Mouse (Mus musculus) liver, embryonic 16.5 days (tissue): ENCODE measurements around the gene Suco. TPM values are rescaled to one million over a fixed set of nuclear protein-coding genes. Genes with fewer than 3 reads are reported as not detected.

Experiments used
- ATAC-seq: fragments of 200-750 bp; cut with Nextera tagmentation; 2 replicates; pipeline ENCODE4 v1.8.0; 2017; ENCODE audit warnings: low read depth, mild to moderate bottlenecking, moderate number of reproducible peaks, moderate library complexity
- H3K27ac ChIP-seq: fragments of 300-500 bp; sonication (generic); 2 replicates; pipeline ENCODE4 v1.5.1; 2014; ENCODE audit warnings: mild to moderate bottlenecking, low read length
- H3K27me3 ChIP-seq: fragments of 300-500 bp; sonication (generic); 2 replicates; pipeline ENCODE4 v1.6.1; 2014; ENCODE audit warnings: low read depth, low read length, mixed read lengths; ENCODE audit not compliant: control insufficient read depth, insufficient read depth
- H3K36me3 ChIP-seq: fragments of 300-500 bp; sonication (generic); 2 replicates; pipeline ENCODE4 v1.6.1; 2014; ENCODE audit warnings: mild to moderate bottlenecking; ENCODE audit not compliant: control insufficient read depth, insufficient read depth
- H3K4me1 ChIP-seq: fragments of 300-500 bp; sonication (generic); 2 replicates; pipeline ENCODE4 v1.6.1; 2014; ENCODE audit warnings: low read depth, low read length, mixed read lengths; ENCODE audit not compliant: control insufficient read depth
- H3K4me2 ChIP-seq: fragments of 300-500 bp; sonication (generic); 2 replicates; pipeline ENCODE4 v1.6.1; 2014; ENCODE audit warnings: low read depth, low read length, mixed read lengths
- H3K4me3 ChIP-seq: fragments of 300-500 bp; sonication (generic); 2 replicates; pipeline ENCODE4 v1.5.1; 2014; ENCODE audit warnings: low read depth, mild to moderate bottlenecking, low read length
- H3K9ac ChIP-seq: fragments of 300-500 bp; sonication (generic); 2 replicates; pipeline ENCODE4 v1.6.1; 2014; ENCODE audit warnings: low read depth, low read length
- H3K9me3 ChIP-seq: fragments of 300-500 bp; sonication (generic); replicated peaks from 2 replicates; pipeline ENCODE4 v1.6.1; 2016; ENCODE audit warnings: low read length; ENCODE audit not compliant: control insufficient read depth
- WGBS: fragments of 180-500 bp; shearing (Covaris S2); extraction: QIAGEN DNeasy Blood & Tissue Kit; methylation state at CpG from one replicate; pipeline ENCODE4 v1.1.7; 2014; ENCODE audit not compliant: insufficient replicate concordance; 5-methylcytosine and 5-hydroxymethylcytosine counted together
- polyA plus RNA-seq: library from polyadenylated mRNA; unstranded; fragments of >200 nt; fragmentation: Nextera tagmentation; extraction: Ambion mirVana; gene quantifications from 2 replicates; pipeline ENCODE4 v1.2.1, GENCODE M21; 2015

Gene Suco
- polyA plus RNA-seq, 1 experiment from 2014 or later, result 15.2 TPM

DNA sequence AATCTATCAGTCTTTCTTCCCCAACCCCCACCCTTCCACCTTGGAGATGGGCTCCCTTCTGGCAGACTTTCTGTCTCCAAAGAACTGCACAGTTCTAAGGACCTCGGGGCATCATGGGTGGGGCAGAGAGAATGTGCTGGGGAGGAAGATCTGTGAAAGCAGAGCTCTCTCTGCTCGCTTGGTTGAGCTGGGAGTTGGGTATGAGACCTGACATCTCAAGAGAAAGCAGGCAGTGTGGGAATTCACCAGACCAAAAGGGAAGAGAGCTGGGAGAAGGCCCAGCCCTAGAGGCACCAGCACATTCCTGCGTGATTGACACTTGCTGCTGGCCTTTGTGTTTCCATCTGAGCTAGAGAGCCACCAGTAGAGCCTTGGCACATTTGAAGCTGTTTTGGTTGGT, 39.6 kb upstream of the Suco start:
- no peak overlapping the region for H3K9ac ChIP-seq
- no peak overlapping the region for H3K27ac ChIP-seq
- H3K9me3 ChIP-seq, result no peaks in the 10 kb centered on the region
- H3K27me3 ChIP-seq, result no peaks in the 10 kb centered on the region
- 59% methylated on average over 3 of the region's 3 CpGs for WGBS
- no peaks in the 10 kb centered on the region for H3K36me3 ChIP-seq
- H3K4me2 ChIP-seq, result no peak overlapping the region
- H3K4me1 ChIP-seq, result no peaks in the 10 kb centered on the region
- H3K4me3 ChIP-seq, result no peak overlapping the region
- ATAC-seq, result no peak; the same call in 1 of the 2 replicates

DNA sequence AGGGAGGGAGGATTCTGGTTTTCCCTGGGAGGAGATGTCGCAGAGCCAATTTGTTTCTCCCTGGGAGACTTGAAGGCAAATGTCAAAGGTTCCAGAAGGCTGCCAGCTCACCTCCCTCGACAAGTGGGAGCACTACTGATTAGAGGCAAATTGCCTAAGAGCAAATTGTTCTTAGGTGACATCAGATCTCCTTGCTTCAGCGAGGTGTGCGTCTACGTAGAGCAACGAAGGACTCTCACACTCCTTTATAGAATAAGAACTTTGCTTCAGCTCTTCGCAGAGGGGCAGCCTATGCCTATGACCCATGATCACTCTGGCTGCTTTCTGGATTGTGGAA, 37.1 kb upstream of the Suco start:
- WGBS, result 65% methylated on average over 7 of the region's 7 CpGs
- H3K4me1 ChIP-seq, result no peaks in the 10 kb centered on the region
- ATAC-seq, result no peak

DNA sequence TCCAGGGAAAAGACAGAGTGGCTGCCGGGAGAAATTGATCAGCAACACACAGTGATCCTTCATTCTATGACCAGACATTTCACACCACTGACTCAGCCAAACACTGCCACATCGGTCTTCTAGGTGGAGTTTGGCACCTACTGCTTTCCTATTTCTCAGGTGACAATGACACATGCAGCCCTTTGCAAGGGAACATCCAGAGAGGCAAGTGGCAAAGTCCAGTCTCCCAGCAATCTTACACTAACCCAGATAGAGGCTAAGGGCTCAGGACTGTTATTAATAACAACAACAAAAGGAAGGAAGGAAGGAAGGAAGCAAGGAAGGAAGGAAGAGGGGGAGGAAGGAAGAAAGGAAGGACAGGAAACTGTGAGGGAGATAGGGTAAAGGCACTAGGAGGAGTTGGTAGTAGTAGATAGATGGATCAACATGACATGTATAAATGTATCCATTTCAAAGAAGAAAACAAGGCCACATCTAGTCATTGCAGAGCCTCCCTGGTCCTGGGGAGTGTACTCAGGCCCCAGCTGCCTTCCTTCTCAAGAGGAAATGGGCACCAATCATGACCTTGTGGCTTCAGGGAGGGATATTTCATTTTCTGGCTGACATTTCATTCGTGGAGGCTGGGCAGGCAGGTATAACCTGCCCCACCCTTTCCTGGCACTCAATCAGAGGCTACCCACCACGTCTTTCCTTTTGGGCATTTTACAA, 36.6 kb upstream of the Suco start:
- no peak for ATAC-seq
- H3K9me3 ChIP-seq, result no peaks in the 10 kb centered on the region
- no peaks in the 10 kb centered on the region for H3K27me3 ChIP-seq
- H3K36me3 ChIP-seq, result no peaks in the 10 kb centered on the region
- H3K4me3 ChIP-seq, result no peak overlapping the region
- no peak overlapping the region for H3K4me2 ChIP-seq
- H3K27ac ChIP-seq, result no peak overlapping the region
- H3K4me1 ChIP-seq, result no peaks in the 10 kb centered on the region
- WGBS, result 37% methylated on average over 4 of the region's 4 CpGs
- H3K9ac ChIP-seq, result no peak overlapping the region

More for the DNA sequence above, 37.1 kb upstream of the Suco start:
- Histone ChIP-seq H3K4me2 (no peak overlapping the region), H3K4me3 (no peak overlapping the region), H3K9me3 (no peaks in the 10 kb centered on the region), H3K27ac (no peak overlapping the region), H3K27me3 (no peaks in the 10 kb centered on the region), H3K36me3 (no peaks in the 10 kb centered on the region), H3K9ac (no peak overlapping the region)

DNA sequence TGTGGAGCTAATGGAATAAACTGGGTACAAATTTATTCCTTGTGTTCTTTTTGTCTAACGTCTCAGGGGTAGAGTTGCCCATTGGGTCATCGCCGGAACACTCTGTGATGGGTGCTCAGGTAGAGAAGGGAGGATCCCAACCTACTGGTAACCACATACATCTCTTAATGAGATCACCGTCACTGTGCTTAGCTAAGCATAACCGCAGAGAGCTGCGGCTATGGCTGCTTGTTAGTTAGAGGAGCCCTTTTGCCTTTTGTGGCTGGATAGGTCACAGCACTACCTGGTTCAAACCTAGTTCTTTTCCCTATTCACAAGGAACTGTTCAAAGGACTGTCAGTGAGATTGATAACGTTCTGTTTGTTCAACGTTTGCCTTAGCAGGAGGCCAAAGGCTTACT, 32.6 kb upstream of the Suco start:
- no peaks in the 10 kb centered on the region for H3K4me1 ChIP-seq
- no peak overlapping the region for H3K4me2 ChIP-seq
- no peak overlapping the region for H3K27ac ChIP-seq
- H3K9ac ChIP-seq, result no peak overlapping the region
- no peaks in the 10 kb centered on the region for H3K9me3 ChIP-seq
- H3K36me3 ChIP-seq, result no peaks in the 10 kb centered on the region
- no peak for ATAC-seq
- no peak overlapping the region for H3K4me3 ChIP-seq
- no peaks in the 10 kb centered on the region for H3K27me3 ChIP-seq
- WGBS, result 80% methylated on average over 8 of the region's 8 CpGs

DNA sequence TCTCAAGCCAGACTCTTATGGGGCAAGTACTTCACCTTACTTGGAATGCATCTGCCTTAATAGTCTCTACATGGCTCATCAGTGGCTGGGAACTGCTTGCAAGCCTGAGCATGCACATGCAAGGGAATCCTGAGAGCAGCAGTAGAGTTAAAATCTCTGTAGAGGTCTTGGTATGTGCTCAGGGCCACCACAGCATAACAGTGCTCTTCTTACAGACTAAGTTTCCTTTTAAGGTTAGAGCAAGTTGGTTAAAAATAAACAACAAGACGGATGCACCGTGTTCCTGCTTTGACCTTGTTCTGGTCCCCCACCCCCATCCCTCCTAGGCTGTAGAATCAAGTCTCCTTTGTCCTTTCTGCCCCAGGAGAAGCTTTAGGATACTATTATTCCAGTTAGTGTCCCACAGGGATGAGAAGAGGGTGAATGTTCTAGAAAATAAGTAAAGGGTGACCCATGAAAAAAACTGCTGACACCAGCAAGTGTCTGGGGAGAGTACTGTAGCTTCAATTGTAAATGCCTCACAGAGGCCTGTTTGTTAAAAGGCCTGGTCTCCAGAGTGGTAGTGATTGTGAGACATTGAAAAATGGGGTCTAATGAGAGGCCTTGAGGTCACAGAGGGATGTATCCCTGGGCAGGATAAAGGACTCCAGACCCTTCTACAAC, 31.4 kb upstream of the Suco start:
- ATAC-seq, result no peak
- H3K9ac ChIP-seq, result no peak overlapping the region
- H3K27ac ChIP-seq, result no peak overlapping the region
- no peak overlapping the region for H3K4me2 ChIP-seq
- H3K9me3 ChIP-seq, result no peaks in the 10 kb centered on the region
- no peaks in the 10 kb centered on the region for H3K4me1 ChIP-seq
- WGBS, result 22% methylated on average over 2 of the region's 2 CpGs
- no peak overlapping the region for H3K4me3 ChIP-seq
- H3K36me3 ChIP-seq, result no peaks in the 10 kb centered on the region
- H3K27me3 ChIP-seq, result no peaks in the 10 kb centered on the region

DNA sequence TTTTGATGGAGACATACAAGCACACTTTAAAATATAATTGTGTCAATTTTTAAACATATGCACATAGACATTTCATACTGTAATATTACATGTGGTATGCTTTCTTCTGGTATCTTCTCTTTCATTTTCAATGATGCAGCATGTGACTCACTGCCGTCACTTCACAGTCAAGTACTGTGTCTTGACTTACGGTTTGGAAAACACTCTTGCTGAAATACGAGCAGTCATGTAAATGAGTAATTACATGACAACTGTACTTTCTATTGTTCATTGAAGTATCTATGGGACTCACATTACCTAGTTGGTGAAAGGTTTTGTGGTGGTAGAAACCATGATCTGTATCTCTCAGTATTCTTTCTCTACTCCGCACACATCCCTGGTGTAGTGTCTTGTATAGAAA, 30.6 kb upstream of the Suco start:
- no peak for ATAC-seq
- H3K27ac ChIP-seq, result no peak overlapping the region
- H3K36me3 ChIP-seq, result no peaks in the 10 kb centered on the region
- no peaks in the 10 kb centered on the region for H3K9me3 ChIP-seq
- no peak overlapping the region for H3K9ac ChIP-seq
- H3K27me3 ChIP-seq, result no peaks in the 10 kb centered on the region
- no peak overlapping the region for H3K4me2 ChIP-seq
- H3K4me1 ChIP-seq, result no peaks in the 10 kb centered on the region
- H3K4me3 ChIP-seq, result no peak overlapping the region
- WGBS, result 82% methylated on average over 4 of the region's 4 CpGs

DNA sequence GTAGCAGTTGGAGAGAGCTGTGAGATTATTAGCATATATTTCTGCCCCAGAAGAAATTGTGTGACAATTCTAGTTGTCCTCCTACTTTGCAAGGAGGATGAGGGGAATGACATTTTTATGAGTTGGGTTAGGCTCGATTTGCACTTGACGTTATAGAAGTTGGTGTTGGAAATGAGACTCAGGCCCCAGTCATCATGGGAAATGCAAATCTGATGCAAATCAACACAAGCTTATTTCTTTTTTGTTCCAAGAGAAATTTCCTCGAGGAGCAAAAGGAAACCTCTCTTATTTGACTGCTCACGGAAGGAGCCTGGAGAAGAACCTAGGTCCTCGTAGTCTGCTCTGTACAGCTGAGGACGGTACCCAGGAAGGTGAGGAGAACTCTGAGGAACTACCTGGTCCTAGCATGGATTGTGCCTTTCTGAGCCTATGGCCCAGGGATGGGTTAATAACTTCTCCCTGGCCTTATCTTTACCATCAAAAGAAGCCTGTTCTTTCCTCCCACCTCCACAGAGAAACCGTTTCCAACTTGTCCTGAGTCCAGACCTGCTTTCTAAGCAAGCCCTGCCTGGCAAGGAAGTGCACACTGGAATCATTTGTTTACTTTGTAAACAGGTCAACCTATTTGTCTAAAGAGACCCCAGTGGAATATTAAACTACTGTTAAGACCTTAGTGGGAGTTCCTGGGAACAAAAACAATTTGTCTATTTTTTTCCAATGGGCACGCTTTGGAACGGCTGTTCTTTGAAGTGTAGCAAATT, 26.4 kb upstream of the Suco start:
- Histone ChIP-seq H3K9ac (no peak overlapping the region), H3K27ac (no peak overlapping the region), H3K27me3 (no peaks in the 10 kb centered on the region), H3K4me2 (no peak overlapping the region), H3K4me1 (no peaks in the 10 kb centered on the region), H3K36me3 (no peaks in the 10 kb centered on the region), H3K9me3 (no peaks in the 10 kb centered on the region), H3K4me3 (no peak overlapping the region)
- WGBS, result 67% methylated on average over 9 of the region's 9 CpGs
- no peak for ATAC-seq

DNA sequence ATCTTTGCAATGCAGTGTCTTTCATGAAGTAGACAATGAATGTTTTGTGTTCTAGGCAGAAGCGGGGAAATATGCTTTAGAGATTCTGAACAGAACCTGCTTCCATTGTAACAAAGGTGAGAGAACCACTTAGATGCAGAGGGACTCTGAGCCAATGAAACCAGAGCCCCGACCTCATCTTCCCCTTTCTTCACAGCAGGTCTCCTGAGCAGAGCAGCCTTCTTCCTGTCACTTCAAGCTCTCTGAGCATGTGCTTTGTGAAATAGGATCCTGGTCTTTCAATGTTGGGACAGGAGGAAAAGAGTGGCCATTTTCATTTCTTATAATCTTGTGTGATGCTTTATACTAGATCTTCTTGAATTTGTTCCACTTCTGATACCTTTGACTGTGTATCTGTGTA, 23.6 kb upstream of the Suco start:
- Histone ChIP-seq H3K27me3 (no peaks in the 10 kb centered on the region), H3K36me3 (no peaks in the 10 kb centered on the region), H3K4me2 (no peak overlapping the region), H3K9me3 (no peaks in the 10 kb centered on the region), H3K9ac (no peak overlapping the region), H3K4me3 (no peak overlapping the region), H3K27ac (no peak overlapping the region), H3K4me1 (peaks cover 12% of the 10 kb centered on the region)
- no peak for ATAC-seq
- WGBS, result 45% methylated on average over 2 of the region's 2 CpGs

DNA sequence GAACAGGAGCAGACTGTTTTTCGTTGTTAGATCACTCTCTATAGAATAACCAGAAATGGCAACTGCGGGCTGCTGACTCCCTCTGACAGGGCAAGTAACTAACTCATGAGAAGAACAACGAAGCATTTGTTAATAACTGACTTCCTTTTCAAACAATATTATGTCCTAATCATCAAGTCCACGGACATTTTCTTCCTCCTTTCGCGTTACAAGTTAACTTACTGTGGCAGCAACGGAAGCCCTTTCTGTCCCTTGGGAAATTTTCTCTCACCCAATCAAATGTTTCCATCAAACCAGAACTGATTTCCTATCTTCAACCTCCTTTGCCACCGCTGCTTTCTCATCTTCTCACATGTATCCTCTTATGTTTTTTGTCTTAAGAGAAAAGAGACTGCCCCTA, 20.8 kb upstream of the Suco start:
- Histone ChIP-seq H3K27ac (no peak overlapping the region), H3K4me3 (no peak overlapping the region), H3K36me3 (no peaks in the 10 kb centered on the region), H3K4me1 (peaks cover 34% of the 10 kb centered on the region), H3K9ac (no peak overlapping the region), H3K9me3 (no peaks in the 10 kb centered on the region), H3K27me3 (no peaks in the 10 kb centered on the region), H3K4me2 (no peak overlapping the region)
- WGBS, result 56% methylated on average over 8 of the region's 8 CpGs
- ATAC-seq, result no peak
